Mouse (Mus musculus) liver, adult 2 months (tissue): Measurements from ENCODE around the gene Tmem179b.

Experiments
- CTCF ChIP-seq: fragments of 200-500 bp; IDR thresholded peaks from 2 replicates; pipeline ENCODE4 v1.5.1; 2011; ENCODE audit warnings: low read depth, low read length, control low read depth
- POLR2A ChIP-seq: fragments of 200-500 bp; IDR thresholded peaks from 2 replicates; pipeline ENCODE4 v1.6.1; 2011; ENCODE audit warnings: low read length, control low read depth; ENCODE audit not compliant: insufficient read depth; ENCODE audit errors: extremely low read depth

DNA sequence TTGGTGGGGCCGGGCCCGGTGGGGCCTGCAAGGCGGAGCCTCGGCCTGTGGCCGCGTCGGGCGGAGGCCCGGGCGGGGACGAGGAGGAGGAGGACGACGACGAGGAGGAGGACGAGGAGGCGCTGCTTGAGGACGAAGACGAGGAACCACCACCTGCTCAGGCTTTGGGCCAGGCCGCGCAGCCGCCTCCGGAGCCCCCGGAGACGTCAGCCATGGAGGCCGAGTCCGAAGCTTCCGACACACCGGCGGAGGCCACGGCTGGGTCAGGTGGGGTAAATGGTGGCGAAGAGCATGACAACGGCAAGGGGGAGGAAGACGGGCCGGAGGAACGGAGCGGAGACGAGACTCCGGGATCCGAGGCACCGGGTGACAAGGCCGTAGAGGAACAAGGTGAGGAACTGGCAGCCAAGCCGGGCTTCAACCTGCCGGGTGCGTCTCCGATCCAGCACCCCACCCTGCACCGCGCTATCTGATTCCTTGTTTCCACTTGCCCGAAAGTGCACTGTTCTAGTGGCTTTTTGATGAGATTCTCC is 46.2 kb upstream of the Tmem179b start:
- TF ChIP-seq POLR2A (no peak), CTCF (no peak)
